Mouse (Mus musculus): ENCODE measurements at regions not wholly inside any gene's neighbourhood (a gene's known extent, or its start where the extent isn't known, plus 50 kb on each side); places are given as distances from the start of the nearest gene placed in this dataset.

- DNase-seq: no peak
These were observed 71.3 kb upstream of the Cep162 start for GRCm38 (mm10) chr9:87326374-87327295.

- no peak for DNase-seq
These were observed 68.4 kb upstream of the Cep162 start for GRCm38 (mm10) chr9:87323690-87324089.

- no peak for DNase-seq
These were observed 65.4 kb upstream of the Cep162 start for GRCm38 (mm10) chr9:87320758-87321157.

GRCm38 (mm10) chr9:87318767-87319166 is 63.4 kb upstream of the Cep162 start:
- no peak for DNase-seq

- no peak for DNase-seq
These were observed 54.8 kb upstream of the Cep162 start for GRCm38 (mm10) chr9:87310150-87310549.
